Mouse (Mus musculus): ENCODE results near the gene Vrk1.
A peak's percentile ranks its signal among the peaks of the same experiment; 100 is the strongest.

Gene Vrk1

DNA sequence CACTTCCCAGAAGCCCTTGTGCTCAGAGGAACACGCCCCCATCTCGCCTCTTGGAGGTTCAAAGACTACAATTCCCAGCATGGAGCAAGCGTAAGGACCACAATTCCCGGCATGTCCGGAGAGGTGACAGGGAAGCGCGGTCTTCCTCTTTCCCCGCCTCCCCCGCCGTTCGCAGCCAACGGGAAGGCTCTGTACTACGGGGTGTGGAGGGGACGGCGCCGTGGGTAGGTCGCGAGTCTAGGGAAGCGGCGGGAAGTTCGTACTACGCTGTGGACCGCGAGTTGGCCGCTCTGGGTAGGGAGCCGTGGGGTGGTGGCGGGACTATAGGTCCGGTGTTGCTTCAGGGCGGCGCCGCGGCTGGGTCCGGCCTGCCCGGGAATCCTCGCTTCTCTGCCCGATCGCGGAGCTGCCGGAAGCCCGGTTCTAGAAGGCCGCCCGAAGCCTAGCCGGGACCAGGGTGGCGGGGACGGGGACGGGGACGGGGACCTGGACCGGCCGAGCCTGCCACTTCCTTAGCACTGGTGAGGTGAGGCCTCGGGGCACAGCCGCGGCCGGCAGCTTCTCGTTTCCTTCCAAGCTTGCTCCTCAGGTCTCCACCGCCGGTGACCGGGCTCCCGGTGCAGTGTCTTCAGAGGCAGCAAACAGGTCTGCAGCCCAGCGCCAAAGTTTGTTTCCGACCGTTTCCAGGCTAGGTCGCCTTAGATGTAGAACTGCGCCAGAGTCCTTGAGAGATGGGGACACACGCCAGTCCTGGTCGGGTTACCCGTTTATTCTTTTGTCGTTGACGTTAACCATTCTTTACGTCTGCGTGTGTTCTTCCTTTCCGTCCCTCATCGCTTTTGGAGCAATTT, at the start of gene Vrk1:
TSS of gene Vrk1 (plus strand) at position 164 of the 851 bp plus-strand sequence.
- peak; percentile 84 to 90 for DNase-seq (ENCODE audit: low spot score in 2 of 2)

DNA sequence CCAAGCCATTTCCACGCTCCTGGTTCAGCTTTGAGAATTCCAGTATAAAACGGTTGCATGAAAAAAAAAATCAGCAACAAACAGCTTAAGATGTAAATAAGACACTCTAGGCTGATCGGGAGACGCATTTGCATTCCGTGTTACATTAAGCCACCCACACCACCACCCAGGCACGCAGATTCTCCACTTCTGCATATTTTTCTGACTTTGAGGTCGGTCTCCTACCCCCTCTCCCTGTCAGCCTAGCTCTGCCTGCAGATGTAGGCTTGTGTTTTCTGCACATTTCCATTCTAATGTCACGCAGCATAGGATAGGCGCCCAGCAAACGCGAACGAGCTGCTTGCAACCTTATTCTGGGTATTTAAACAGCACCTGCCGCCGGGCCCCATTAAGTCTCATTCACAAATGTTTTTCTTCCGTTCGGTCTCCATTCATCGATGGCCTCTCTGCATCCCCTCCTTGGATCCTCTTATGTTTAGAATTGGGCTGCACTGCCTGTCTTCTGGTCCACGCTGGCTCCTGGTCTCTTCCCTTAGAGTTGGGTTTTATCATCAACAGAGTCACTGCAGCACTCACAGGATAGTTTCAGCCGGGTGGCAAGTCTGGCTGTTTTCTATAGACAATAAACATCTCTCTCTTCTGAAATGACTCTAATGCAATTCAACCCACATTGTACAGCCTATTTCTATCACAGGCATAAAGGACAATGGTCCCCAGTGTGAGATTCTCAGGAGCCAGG, 49.3 kb upstream of the Vrk1 start:
- DNase-seq (ENCODE audit: low spot score in 2 of 2) = no peak

DNA sequence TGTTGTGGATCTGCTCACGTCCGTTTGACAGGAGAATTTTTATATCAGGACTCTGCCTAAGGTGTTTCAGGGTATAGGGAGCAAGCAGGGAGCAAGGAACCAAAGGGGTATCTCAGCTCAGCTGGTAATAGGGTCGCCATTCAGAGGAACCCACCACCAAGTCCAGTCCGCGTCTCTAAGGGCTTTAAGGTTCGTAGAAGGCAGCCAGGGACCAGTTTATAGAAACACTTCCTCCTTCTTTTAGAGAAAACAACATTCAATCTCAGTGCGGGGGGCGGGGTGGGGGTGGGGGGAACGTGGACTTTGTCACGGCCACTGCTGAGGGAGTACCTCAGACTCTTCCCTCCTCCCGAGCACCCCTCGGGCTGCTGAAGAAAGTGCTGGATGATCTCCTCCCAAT, 48.4 kb upstream of the Vrk1 start:
- no peak for DNase-seq (ENCODE audit: low spot score in 2 of 2)

DNA sequence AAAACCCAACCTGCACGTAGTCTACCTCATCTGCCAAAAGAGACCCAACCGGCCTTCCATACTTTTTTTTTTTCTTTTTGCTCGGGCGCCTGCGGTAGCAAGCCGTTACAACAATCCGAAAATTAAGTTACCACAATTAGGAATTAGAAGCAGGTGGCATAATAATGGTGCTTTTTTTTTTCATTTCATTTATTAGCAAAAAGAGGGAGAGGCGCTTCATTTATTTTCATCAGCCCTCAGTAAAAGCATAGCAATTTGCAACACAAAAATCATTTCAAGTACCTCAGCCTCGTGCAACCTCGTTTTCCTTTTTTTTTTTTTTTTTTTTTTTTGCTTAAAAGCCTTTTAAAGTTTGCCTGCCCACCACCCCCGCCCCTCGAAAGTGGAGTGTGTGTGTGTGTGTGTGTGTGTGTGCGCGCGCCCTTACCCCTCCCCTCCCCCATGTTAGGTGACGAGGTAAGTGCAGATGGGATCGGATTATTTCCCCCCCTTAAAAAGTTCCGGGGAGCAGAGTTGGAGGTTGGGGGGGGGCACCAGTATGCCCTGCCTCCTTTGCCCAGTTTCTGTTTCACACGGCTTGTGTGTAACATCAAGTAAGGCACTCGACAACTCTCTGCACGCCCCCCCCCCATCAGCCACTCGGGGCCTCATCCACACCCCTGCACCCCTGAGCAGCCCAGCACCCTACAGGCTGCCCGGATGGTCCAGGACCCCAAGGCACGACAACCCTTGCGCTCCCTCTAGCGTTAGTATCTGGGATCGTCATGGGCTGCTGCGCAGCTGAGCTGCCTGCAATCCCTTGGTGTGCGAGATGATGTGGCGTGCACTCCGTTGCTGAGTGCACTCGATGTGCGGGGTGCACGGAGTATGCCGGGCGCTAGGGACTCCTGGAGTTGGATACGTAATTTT, 47.7 kb upstream of the Vrk1 start:
- peak; percentile 80 to 94 for DNase-seq (ENCODE audit: low spot score in 2 of 2)

DNA sequence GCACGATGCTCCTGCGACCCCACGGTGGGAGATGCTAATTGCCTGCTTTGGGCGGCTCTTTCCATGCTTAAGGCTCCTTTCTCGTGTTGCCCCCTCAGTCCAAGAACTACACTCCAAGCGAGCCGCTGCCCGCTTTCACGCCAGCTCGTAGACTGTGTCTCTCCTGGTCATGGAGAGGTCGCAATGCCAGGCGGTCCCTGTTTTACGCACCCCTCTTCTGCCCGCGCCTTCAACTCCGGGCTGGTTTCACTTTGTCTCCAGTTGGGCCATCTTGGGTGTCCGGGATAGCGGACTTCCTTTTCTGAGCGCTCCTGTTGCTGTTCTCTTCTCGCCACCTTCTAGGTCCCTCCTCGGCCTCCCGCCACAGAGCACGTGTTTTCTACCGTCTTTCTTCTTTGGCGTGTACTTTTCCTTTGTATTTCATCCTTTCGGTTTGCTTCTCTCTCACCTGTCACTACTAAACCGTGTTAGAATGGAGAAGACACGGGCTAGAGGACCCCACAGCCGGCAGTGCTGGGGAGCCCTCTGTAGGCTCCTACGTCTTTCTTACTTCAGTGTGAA, 46.9 kb upstream of the Vrk1 start:
- peak in 1 of 2 experiments; percentile 11 for DNase-seq (ENCODE audit: low spot score in 2 of 2)

DNA sequence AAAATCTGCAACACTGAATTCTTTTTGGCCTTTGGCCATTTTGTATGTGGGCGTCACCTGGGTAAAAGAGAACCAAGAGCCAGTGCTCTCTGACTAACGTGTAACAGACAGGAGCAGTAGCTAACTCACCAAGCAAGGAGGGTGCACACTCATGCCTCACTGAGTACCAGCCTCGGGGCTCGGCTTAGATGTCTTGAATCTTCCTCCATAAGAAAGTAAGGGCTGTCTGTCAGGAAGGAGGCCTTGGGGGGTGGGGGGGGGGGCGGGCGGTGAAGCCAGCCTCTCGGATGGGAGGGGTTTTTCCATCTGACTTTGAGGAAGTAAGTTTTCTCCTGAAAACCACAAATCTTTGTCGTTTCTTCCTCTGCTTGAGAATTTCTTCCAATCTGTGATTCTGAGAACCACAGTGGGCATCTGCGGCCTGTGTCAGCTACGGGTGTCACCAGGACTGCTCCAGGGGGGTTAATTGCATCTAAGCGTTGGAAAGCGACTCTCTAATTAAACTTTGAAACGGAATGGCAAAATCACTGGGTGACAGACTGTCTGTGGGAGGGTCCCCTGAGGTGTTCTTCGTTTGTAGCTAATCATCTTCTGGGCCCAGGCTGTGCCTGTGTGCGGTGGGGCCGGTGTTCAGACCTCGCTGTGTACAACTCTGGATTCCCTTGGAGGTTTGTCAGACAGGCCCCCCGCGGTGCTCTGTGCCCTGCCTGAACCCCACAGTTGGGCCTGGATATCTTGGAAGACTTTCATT, 43.0 kb upstream of the Vrk1 start:
- DNase-seq (ENCODE audit: low spot score in 2 of 2) = no peak

DNA sequence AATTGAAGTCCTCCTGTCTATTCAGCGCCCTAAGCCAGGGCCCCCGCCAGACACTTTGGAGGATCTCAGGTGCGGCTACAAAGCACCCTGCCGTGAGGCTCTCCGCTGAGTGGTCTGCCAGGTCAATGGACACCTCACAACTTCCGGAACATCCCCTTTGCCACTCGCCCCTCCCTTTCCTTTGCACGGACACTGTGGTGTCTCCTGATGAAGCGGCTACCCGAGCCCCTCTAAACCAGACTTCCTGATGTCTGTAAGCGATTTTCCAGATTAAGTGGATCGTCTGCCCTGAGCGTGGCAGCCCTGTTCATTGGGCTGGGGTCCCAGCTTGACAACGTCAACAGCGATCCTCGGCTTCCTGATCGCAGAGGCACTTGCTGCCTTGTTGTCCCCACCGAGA, 42.2 kb upstream of the Vrk1 start:
- DNase-seq (ENCODE audit: low spot score in 2 of 2) = no peak

DNA sequence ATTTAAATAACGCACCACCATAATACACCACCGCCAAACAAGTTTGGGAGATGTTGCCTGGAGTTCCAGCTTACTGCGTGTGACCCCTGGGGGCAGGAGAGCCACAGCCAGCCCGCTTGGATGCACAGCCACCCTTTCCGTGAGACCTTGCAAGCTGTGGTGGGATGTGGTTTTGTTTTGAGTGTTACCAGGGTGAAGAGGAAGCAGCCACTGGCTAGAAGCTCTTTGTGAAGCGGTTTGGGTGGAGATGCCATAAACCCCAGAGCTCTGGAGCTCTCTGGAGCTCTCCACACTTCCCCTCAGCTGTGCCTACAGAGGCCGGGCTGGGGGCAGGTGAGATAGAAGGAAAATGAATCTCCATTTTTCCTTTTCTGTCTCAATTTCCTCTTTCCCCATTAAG, 38.8 kb upstream of the Vrk1 start:
- peak; percentile 15 to 36 for DNase-seq (ENCODE audit: low spot score in 2 of 2)

DNA sequence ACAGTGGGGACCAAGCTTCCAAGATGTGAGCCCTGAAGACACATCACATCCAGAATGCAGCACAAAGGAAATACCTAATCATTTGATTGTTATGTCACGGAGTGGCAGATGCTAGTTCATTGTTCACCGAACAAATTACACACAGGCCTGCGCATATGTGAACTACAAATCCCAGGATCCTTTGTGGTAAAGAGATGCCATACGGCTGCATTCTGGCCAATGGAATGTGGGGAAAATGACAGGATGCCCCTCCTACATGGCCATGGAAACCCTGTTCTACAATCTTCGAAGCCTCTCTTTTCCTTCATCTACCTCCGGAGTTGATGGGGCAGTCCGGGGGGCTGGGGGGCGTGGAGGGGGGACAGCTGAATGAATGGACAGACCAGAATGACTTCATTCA, 37.4 kb upstream of the Vrk1 start:
- no peak for DNase-seq (ENCODE audit: low spot score in 2 of 2)

DNA sequence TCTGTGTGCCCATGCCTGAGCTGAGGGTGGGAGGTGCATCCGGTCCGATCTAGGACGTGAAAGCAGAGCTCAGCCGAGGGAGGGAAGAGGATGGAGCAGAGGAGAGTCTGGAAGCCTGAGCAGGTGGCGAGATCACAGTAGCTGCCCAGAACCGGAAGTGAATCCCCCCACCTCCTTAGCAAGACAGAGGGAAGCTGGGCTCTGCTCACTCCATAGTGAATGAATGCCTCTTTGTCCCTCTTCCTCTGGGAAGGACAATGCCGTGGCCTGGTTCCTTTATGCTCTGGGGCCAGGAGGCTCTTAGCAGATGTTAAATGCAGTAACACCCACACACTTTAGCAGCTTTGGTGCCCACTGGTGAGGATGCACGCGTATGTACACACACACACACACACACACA, 36.3 kb upstream of the Vrk1 start:
- DNase-seq (ENCODE audit: low spot score in 2 of 2) = no peak

DNA sequence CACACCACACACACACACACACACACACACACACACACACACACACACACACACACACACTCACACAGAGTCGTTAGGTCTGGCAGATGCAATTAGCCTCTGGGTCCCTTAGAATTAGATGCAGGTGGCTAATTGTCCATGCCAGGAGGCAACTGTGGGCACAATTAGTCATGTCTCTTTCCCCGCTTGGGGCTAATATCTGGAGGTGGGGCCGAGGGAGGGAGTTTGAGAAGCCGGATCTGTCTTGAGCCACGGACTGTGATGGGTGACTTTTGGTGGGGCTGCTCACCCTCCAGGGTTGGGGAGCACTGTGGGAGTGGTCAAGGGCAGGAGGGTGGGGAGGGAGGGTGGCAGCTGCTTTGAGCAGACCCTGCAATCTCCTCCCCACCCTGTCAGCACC, 35.9 kb upstream of the Vrk1 start:
- DNase-seq (ENCODE audit: low spot score in 2 of 2) = no peak

DNA sequence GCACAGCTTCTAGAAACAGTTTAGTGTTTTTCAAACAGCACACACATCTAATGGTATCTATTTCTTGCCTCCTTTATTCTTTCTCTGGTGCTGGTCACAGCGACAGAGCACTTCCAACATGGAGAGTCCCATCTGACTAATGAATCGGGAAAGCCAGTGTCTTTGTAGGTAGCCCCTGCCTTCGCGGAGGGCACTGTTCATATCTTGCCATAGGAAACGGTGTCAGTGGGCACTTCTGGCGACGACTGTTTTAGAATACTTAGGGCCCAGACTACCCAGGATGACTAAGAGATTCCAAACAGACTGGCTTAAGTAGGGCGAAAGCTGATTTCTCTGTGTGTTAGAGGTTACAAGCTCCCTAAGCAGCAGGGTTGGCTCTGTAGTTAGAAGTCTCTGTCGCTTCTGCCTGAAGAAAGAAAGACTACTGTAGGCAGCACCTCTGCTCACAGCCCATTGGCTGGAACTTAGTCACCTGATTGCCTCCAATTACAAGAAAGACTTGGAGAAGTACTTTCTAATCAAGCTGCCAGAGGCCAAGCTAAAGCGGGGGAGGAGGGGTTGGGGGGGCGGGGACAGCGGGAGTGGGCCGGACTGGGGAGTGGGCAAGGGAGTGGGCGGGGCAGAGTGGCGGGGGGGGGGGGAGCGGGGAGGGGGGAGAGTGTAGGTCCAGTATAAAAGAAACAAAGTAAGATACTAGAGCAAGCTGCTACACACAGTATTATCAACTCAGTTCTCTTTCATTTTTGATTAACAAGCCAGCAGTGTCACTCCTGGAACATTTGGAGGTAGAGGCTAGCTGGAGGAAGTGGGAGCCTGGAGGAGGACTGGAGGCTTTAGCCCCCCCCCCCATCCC, 28.7 kb upstream of the Vrk1 start:
- no peak for DNase-seq (ENCODE audit: low spot score in 2 of 2)

DNA sequence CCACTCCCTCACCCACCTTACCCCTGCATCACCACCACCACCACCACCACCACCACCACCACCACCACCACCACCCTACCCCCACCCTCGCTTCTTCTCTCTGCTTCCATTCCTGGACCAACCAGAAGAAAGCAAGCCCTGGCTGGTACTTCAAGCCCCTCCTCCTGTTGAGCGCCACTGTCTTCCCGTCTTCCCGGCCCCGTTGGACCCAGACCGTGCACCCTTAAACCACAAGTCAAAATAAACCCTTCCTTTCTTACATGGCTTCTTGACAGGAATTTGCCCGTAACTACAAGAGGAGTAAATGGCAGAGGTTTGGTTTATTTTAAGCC, 28.1 kb upstream of the Vrk1 start:
- DNase-seq (ENCODE audit: low spot score in 2 of 2) = no peak

DNA sequence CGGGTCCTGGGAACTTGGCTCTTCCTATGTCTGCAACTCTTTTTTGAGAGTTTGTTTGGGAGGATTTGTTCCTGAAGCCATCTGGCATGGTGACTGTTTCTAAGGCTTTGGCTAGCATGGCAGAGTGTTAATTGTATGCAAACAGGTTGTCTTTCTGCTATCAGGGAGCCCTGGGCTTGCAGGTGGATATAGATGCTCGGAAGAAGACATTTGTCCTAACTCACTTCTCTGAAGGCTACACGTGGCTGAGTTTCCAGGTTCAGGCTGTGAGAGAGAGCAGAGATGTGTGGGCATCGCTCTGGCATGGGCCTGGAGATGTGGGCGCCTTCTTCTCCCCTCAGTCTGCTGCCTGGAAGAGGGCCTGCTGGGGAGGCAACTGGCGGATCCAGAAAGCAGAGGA, 27.4 kb upstream of the Vrk1 start:
- DNase-seq (ENCODE audit: low spot score in 2 of 2) = no peak

DNA sequence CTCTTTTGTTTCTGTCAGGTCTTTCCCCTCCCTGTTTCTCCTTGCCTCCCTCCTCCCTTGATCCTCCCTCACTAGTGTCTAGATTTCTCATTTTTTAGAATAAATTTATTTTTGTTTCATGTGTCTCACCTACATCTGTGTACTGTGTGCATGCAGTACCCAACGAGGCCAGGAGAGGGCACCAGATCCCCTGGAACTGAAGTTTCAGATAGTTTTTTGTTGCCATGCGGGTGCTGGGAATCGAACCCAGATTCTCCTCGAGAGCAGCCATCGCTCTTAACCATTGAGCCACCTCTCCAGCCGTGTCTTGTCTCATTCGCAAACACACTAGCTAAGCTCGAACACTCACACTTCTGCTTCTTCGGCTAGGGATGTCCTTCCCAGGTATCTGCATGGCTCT, 26.5 kb upstream of the Vrk1 start:
- no peak for DNase-seq (ENCODE audit: low spot score in 2 of 2)

DNA sequence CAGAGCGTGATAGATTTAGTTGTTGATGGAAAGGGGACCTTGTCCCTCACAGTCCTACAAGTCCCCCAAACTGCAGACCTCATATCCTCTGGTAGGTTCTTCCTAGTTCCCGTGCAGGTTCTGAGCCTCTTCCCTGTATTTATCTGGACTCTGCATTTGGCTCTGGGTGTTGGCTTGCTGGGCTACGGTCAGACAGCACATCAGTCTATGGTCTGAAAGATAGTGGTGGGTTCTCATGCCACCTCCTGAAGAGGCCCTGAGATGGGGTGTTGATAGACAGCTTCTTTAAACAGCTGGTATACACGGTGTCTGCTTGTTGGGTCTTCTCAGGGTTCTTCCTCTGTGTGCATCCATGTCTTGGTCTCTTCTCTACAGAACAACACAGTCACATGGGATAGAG, 21.6 kb upstream of the Vrk1 start:
- no peak for DNase-seq (ENCODE audit: low spot score in 2 of 2)

DNA sequence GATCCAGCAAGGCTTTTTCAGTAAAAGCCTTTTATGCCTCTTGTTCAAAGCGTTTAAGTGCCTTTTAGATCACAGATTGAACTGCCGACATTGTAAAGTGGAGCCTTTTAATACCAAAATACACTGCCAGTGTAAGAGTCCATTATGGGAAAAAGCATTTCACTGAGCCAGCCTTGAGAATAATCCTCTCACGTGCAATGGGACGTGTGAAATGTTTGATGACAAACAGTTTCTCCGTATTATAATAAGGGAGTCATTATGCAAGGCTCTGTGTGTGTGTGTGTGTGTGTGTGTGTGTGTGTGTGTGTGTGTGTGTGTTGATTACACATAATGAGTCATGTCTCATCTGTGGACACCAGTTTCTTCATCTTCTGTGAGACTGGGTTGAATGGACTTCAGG, 17.3 kb upstream of the Vrk1 start:
- DNase-seq (ENCODE audit: low spot score in 2 of 2) = no peak

DNA sequence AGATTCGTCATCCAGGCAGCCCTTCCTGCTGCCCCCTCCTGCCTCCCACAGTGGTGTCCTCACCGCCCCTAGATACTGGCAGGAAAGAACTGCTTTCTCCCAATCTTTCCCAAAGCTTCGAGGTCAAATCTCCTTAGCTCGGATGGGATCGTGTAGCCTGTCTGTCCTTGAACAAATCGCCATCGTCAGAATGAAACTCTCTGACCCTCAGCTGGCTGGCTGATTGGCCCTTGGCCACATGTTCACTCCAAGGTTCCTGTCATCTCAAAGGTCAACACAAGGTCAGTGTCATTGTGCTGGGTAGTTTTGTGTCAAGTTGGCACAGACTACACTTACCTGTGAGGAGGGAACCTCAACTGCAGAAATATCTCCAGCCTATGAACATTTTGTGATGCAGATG, 16.7 kb upstream of the Vrk1 start:
- no peak for DNase-seq (ENCODE audit: low spot score in 2 of 2)

DNA sequence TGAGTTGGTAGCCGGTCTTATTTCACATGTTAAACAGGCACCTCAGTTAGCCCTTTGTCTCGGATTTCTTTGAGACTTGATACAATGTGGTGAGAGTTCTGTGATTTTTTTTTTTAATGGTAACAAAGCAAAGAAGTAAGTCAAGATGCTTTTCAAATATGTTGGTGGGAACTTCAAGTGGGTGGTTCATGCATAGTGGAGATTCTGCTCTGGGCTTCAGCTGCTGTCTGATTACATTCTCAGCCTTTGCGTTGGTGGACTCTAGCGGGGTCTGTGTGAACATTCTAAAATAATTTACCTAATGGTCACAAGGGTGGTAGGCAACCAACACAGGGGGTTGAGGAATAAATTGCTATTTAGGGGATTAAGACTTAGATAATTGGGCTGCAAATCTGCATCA, 14.1 kb upstream of the Vrk1 start:
- no peak for DNase-seq (ENCODE audit: low spot score in 2 of 2)

DNA sequence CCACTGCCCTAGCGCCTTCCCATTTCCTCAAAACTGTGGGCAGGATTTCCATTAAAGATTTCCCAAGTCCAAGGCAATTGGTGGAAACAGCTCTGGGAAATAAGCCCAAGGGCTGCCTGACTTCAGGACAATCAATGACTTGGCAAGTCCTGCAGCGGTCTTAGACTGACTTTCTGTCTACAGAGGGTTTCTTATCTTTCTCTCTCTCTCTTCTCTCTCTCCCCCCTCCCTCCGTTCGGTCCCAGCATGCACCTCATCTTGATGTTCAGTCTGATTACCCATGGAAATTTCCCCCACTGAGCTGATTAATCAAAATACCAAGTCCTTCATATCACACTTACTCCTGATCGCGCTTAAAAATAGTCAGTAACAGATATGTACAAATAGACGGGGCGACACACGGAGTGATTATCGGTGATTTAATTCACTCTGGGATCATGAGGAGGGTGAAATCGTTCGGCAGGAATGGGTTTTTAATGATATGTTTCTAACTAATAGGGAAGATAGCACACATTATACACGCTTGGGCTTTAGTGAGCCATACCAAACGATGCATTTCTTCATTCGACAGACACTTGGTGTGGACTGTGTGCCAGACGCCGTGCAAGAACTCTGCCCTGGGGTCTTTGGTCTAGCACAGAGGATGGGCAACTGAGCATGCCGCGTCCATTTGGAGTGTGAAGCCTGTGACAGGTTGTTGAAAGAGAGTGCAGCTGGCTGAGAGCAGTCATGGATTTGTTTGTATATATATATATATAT, 12.8 kb upstream of the Vrk1 start:
- no peak for DNase-seq (ENCODE audit: low spot score in 2 of 2)

Measured in thymus, postnatal 10 days (tissue).